Mouse (Mus musculus) liver, embryonic 11.5 days (tissue): ENCODE data around the gene Gps2. TPM values are rescaled to one million over a fixed set of nuclear protein-coding genes. Genes with fewer than 3 reads are reported as not detected.

Source experiments
- ATAC-seq: fragments of 200-750 bp; cut with Nextera tagmentation; replicated peaks from 2 replicates; pipeline ENCODE4 v1.8.0; 2017; ENCODE audit warnings: moderate number of reproducible peaks, mild to moderate bottlenecking, moderate TSS enrichment, moderate library complexity; ENCODE audit not compliant: low FRiP score
- DNase-seq: peaks from one replicate; pipeline ENCODE4 v3.0.0-alpha.2; 2017; ENCODE audit warnings: low spot score
- H3K27ac ChIP-seq: fragments of 300-500 bp; sonication (generic); 2 replicates; pipeline ENCODE4 v1.5.1; 2014; ENCODE audit warnings: mild to moderate bottlenecking, low read depth, low read length, control low read depth
- H3K27me3 ChIP-seq: fragments of 300-500 bp; sonication (generic); replicated peaks from 2 replicates; pipeline ENCODE4 v1.6.1; 2014; ENCODE audit warnings: low read length, mixed read lengths; ENCODE audit not compliant: control insufficient read depth, insufficient read depth
- H3K36me3 ChIP-seq: fragments of 300-500 bp; sonication (generic); 2 replicates; pipeline ENCODE4 v1.6.1; 2014; ENCODE audit warnings: mild to moderate bottlenecking, low read length, moderate library complexity, mixed read lengths; ENCODE audit not compliant: control insufficient read depth, insufficient read depth
- H3K4me1 ChIP-seq: fragments of 300-500 bp; sonication (generic); replicated peaks from 2 replicates; pipeline ENCODE4 v1.6.1; 2014; ENCODE audit warnings: low read length, mixed read lengths; ENCODE audit not compliant: control insufficient read depth, insufficient read depth
- H3K4me2 ChIP-seq: fragments of 300-500 bp; sonication (generic); 2 replicates; pipeline ENCODE4 v1.6.1; 2014; ENCODE audit warnings: mild to moderate bottlenecking, control low read depth, moderate library complexity
- H3K4me3 ChIP-seq: fragments of 300-500 bp; sonication (generic); 2 replicates; pipeline ENCODE4 v1.5.1; 2014; ENCODE audit warnings: low read depth, low read length, control low read depth
- H3K9ac ChIP-seq: fragments of 300-500 bp; sonication (generic); 2 replicates; pipeline ENCODE4 v1.6.1; 2014; ENCODE audit warnings: low read depth, low read length, control low read depth
- H3K9me3 ChIP-seq: fragments of 300-500 bp; sonication (generic); 2 replicates; pipeline ENCODE4 v1.6.1; 2016; ENCODE audit warnings: low read length, inconsistent platforms, mixed read lengths; ENCODE audit not compliant: control insufficient read depth
- WGBS: fragments of 180-500 bp; shearing (Covaris S2); extraction: QIAGEN DNeasy Blood & Tissue Kit; methylation state at CpG from one replicate; pipeline ENCODE4 v1.1.7; 2014; 5-methylcytosine and 5-hydroxymethylcytosine counted together
- polyA plus RNA-seq: library from polyadenylated mRNA; unstranded; fragments of >200 nt; fragmentation: Nextera tagmentation; extraction: Ambion mirVana; gene quantifications from 2 replicates; pipeline ENCODE4 v1.2.1, GENCODE M21; 2014

Gps2 gene
- polyA plus RNA-seq, 1 experiment from 2014 or later = 130 TPM

GRCm38 (mm10) chr11:69910177-69910576 lies 3.5 kb upstream of the Gps2 start:
- H3K4me2 ChIP-seq = no peak overlapping the region
- no peak overlapping the region for H3K27ac ChIP-seq
- H3K9me3 ChIP-seq = no peaks in the 10 kb centered on the region
- DNase-seq (no peak), ATAC-seq (no peak)
- H3K9ac ChIP-seq = no peak overlapping the region
- no peaks in the 10 kb centered on the region for H3K27me3 ChIP-seq
- H3K4me1 ChIP-seq = peaks cover 5% of the 10 kb centered on the region
- no peak overlapping the region for H3K4me3 ChIP-seq
- 94% methylated on average over 8 of the region's 8 CpGs for WGBS
- H3K36me3 ChIP-seq = peaks cover 71% of the 10 kb centered on the region

- H3K4me3 ChIP-seq = no peak overlapping the region
- DNase-seq (no peak), ATAC-seq (no peak)
- no peaks in the 10 kb centered on the region for H3K9me3 ChIP-seq
- no peak overlapping the region for H3K9ac ChIP-seq
- peaks cover 69% of the 10 kb centered on the region for H3K36me3 ChIP-seq
- peaks cover 13% of the 10 kb centered on the region for H3K4me1 ChIP-seq
- H3K27me3 ChIP-seq = no peaks in the 10 kb centered on the region
- H3K27ac ChIP-seq = no peak overlapping the region
- no peak overlapping the region for H3K4me2 ChIP-seq
- WGBS = 89% methylated on average over 17 of the region's 17 CpGs
Measured at GRCm38 (mm10) chr11:69910781-69911560, 2.7 kb upstream of the Gps2 start.

- WGBS = 90% methylated on average over 6 of the region's 6 CpGs
- Histone ChIP-seq H3K9me3 (no peaks in the 10 kb centered on the region), H3K4me3 (no peak overlapping the region), H3K36me3 (peaks cover 68% of the 10 kb centered on the region), H3K9ac (no peak overlapping the region), H3K4me2 (no peak overlapping the region), H3K27ac (no peak overlapping the region), H3K27me3 (no peaks in the 10 kb centered on the region), H3K4me1 (peaks cover 18% of the 10 kb centered on the region)
- no peak for DNase-seq
- ATAC-seq = no peak
Measured at GRCm38 (mm10) chr11:69911701-69912100, 2.0 kb upstream of the Gps2 start.

GRCm38 (mm10) chr11:69912716-69913530 lies 765 bp upstream of the Gps2 start:
- H3K9me3 ChIP-seq = no peaks in the 10 kb centered on the region
- no peaks in the 10 kb centered on the region for H3K27me3 ChIP-seq
- H3K4me2 ChIP-seq = peak overlapping the region; percentile 96
- peak overlapping the region; percentile 90 for H3K9ac ChIP-seq
- peaks cover 27% of the 10 kb centered on the region for H3K4me1 ChIP-seq
- H3K27ac ChIP-seq = peak overlapping the region; percentile 96
- ATAC-seq = no peak
- no peak for DNase-seq
- 78% methylated on average over 15 of the region's 15 CpGs for WGBS
- H3K36me3 ChIP-seq = peaks cover 68% of the 10 kb centered on the region
- H3K4me3 ChIP-seq = peak overlapping the region; percentile 94

GRCm38 (mm10) chr11:69914372-69914764 lies 680 bp downstream of the Gps2 start:
- peaks cover 42% of the 10 kb centered on the region for H3K4me1 ChIP-seq
- no peak for DNase-seq
- no peak; the same call in 1 of the 2 replicates for ATAC-seq

GRCm38 (mm10) chr11:69914917-69915430 lies 1.3 kb downstream of the Gps2 start:
- H3K36me3 ChIP-seq = peaks cover 60% of the 10 kb centered on the region
- peak overlapping the region; percentile 96 for H3K4me2 ChIP-seq
- peaks cover 43% of the 10 kb centered on the region for H3K4me1 ChIP-seq
- no peak for DNase-seq
- no peaks in the 10 kb centered on the region for H3K27me3 ChIP-seq
- ATAC-seq = no peak
- H3K4me3 ChIP-seq = peak overlapping the region; percentile 94
- WGBS = 28% methylated on average over 9 of the region's 9 CpGs
- H3K9me3 ChIP-seq = no peaks in the 10 kb centered on the region
- H3K9ac ChIP-seq = peak overlapping the region; percentile 90
- peak overlapping the region; percentile 96 for H3K27ac ChIP-seq

More at GRCm38 (mm10) chr11:69914372-69914764, 680 bp downstream of the Gps2 start:
- H3K27ac ChIP-seq = peak overlapping the region; percentile 96
- peak overlapping the region; percentile 90 for H3K9ac ChIP-seq
- 2% methylated on average over 17 of the region's 17 CpGs for WGBS
- H3K4me2 ChIP-seq = peak overlapping the region; percentile 96
- H3K27me3 ChIP-seq = no peaks in the 10 kb centered on the region
- peak overlapping the region; percentile 94 for H3K4me3 ChIP-seq
- H3K9me3 ChIP-seq = no peaks in the 10 kb centered on the region
- peaks cover 66% of the 10 kb centered on the region for H3K36me3 ChIP-seq

GRCm38 (mm10) chr11:69915667-69916627 lies 2.3 kb downstream of the Gps2 start:
- Histone ChIP-seq H3K27me3 (no peaks in the 10 kb centered on the region), H3K27ac (peak overlapping the region; percentile 96), H3K9ac (peak overlapping the region; percentile 90), H3K9me3 (no peaks in the 10 kb centered on the region), H3K4me2 (peak overlapping the region; percentile 96), H3K4me3 (peak overlapping the region; percentile 94), H3K4me1 (peaks cover 43% of the 10 kb centered on the region), H3K36me3 (peaks cover 52% of the 10 kb centered on the region)
- 29% methylated on average over 5 of the region's 5 CpGs for WGBS
- ATAC-seq (peak; percentile 64), DNase-seq (peak; percentile 61)
